Mouse (Mus musculus) midbrain, embryonic 13.5 days (tissue): ENCODE data around the gene Ctla2b. TPM values are rescaled to one million over a fixed set of nuclear protein-coding genes. Genes with fewer than 3 reads are reported as not detected.

Source experiments
- polyA plus RNA-seq: library from polyadenylated mRNA; unstranded; fragments of >200 nt; fragmentation: Nextera tagmentation; extraction: Ambion mirVana; gene quantifications from 2 replicates; pipeline ENCODE4 v1.2.1, GENCODE M21; 2015

Gene Ctla2b
- polyA plus RNA-seq, 1 experiment from 2014 or later, result 0.24 TPM

Other genes with a start within 250 kb of the Ctla2b start
- not detected in 2 replicates for gene BC051665, start 111.1 kb downstream of the Ctla2b start, polyA plus RNA-seq
- not detected in 2 replicates for gene Ctsll3, start 94.6 kb downstream of the Ctla2b start, polyA plus RNA-seq
- gene 4930486L24Rik, start 33.0 kb downstream of the Ctla2b start, polyA plus RNA-seq, result not detected in 2 replicates
- gene Gm49392, start 553 bp downstream of the Ctla2b start, polyA plus RNA-seq, result 0.14 TPM in 1 of 2 replicates, not detected in the other
- gene Tpbpb, start 7.4 kb upstream of the Ctla2b start, polyA plus RNA-seq, result not detected in 2 replicates
- not detected in 2 replicates for gene Gm49393, start 38.1 kb upstream of the Ctla2b start, polyA plus RNA-seq
- 0.82 and 2.1 TPM in 2 replicates for gene Gm49391, start 39.1 kb upstream of the Ctla2b start, polyA plus RNA-seq
- gene Ctla2a, start 39.2 kb upstream of the Ctla2b start, polyA plus RNA-seq, result 10.4 and 13.3 TPM in 2 replicates
- not detected in 2 replicates for gene Tpbpa, start 44.5 kb upstream of the Ctla2b start, polyA plus RNA-seq
- not detected in 2 replicates for gene Ctsj, start 108.5 kb upstream of the Ctla2b start, polyA plus RNA-seq
- gene Ctsq, start 143.2 kb upstream of the Ctla2b start, polyA plus RNA-seq, result not detected in 2 replicates